Mouse (Mus musculus): ENCODE measurements at regions not wholly inside any gene's neighbourhood (a gene's known extent, or its start where the extent isn't known, plus 50 kb on each side); places are given as distances from the start of the nearest gene placed in this dataset.
"Not testable (repeated sequence)": the region's sequence is repeated elsewhere in the genome, so short reads cannot be mapped to it uniquely, and the experiment has no call there.

DNA sequence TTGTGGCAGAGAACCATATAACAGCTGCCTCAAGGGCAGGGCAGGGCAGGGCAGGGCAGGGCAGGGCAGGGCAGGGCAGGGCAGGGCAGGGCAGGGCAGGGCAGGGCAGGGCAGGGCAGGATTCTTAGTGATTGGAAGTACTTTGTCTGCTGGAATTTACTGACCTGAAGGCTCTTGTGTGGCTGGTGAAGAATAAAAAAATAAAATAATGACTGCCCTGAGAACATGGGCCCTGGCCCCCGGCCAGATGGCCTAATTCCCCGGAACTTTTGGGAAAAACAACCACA lies 169.3 kb downstream of the Qk start:
- DNase-seq, result not testable (repeated sequence)

DNA sequence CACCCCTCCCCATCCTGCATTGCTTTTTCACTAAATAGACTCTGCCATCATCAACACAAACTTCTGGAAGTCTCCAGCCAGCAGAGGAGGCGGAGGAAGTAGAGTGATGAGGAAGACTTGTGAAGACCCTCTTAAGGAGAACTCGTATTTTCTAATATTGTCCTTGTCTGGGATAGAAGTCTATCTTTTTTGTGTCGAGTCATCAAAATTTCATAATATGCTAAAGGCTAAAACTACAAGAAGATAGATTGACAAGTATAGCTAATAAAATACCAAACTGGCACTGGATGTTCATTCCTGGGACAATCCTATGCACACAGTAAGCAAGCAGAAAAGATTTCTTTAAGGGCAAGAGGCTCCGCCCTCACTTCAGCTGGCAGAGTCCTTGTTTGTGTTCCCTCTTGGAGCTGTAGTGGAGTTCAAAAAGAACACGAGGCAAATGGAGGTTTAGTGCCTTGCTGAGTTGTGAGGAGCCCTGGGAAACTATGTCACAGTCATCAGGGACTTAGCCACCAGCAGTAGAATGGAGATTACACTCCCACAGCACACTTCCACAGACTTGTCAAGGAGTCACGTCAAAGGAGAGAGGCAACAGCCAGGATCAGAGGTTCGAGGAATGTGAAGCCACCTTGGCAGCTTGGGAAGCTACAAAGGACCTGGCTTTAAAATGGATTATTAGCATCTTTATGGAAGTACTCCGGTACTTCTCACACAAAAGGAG lies 169.8 kb downstream of the Qk start:
- no peak for DNase-seq

DNA sequence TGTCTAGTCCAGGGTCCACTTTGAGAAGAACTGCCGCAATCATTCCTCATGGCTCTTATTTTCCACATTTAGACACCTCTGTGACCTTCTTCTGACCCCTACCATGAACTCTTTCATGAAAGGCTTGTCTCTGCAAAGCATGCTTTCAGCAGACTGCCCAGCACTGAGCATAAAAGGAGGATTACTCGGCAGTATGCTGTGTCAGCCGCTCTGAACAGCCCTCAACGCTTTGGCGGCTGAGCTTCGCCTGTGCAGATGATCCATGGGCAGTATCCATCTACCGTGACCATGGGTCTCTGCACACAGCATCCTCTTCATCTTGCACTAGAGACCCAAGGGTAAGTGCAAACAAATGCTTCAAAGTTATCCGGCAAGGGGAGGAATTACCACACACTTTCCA lies 172.5 kb downstream of the Qk start:
- no peak for DNase-seq

DNA sequence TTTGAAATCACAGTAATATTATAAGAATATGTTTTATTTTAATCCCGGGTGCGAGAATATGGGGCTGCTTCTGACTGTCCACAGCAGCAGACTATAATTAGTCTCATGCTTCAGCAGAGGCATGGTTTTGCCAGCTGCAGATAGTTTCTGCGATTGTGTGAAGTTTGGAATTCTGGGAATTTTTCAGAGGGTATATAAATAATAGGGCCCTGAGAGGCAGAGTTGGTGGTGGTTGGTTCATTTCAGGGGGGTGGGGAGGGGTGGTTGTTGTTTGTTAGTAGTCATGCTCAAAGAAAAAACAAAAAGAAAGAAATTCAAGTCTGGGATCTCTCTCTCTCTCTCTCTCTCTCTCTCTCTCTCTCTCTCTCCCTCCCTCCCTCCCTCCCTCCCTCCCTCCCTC lies 173.1 kb downstream of the Qk start:
- DNase-seq, result no peak

DNA sequence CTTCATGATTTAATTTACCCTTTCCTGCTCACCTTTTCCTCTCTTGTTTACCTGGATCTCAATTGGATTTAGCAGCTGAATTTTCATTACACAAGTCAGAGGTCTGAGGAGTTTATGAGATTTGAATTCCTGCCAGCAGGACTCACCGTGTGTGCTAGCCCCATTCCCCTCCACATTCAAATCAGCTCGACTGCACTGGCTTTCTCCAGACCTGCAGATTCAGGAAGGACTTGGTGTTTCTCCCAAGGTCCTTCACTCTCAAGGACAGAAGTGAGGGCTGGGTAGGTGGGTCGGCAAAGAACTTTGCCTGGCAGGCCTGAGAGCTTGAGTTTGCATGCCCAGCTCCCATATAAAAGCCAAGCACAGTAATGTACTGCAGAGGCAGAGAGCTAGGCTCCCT lies 180.8 kb downstream of the Qk start:
- peak; percentile 26 for DNase-seq

DNA sequence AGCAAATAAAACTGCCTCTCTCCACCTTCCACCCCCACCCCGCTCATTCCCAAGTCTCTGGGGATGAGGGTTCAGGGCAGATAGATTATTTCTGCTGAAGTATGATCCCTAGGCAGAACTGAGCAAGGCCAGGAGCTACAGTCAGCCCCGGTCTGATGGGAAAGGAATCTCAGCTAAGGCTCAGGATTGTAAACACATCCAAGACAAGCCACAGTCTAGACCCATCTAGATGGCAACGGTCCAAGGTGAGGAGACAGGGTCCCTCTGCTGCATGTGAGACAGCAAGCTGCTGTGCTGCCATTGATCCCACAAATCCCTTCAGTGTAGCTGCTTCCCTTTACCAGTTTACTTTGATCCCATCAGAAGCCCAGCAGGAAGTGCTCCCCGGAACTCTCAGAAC lies 181.3 kb downstream of the Qk start:
- peak; percentile 18 for DNase-seq

DNA sequence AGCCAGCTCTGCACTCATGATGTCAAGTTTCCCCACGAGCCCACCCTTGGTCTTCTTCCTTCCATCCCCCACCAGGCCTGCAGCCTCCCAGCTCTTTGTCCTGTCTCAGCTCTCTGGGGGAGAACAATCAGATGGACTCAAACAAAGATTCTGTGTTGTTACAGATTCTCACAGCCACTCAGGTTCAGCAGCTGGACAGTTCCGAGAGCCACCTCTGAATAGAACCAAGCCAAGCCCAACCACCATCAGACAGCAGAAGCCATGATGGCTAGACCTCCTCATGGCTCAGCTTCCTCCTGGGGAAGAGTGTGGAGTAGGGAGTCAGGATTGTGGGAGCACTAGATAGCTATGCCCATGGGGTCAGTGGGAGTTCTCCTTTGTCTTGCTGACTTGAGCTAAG lies 184.5 kb downstream of the Qk start:
- peak; percentile 72 for DNase-seq

DNA sequence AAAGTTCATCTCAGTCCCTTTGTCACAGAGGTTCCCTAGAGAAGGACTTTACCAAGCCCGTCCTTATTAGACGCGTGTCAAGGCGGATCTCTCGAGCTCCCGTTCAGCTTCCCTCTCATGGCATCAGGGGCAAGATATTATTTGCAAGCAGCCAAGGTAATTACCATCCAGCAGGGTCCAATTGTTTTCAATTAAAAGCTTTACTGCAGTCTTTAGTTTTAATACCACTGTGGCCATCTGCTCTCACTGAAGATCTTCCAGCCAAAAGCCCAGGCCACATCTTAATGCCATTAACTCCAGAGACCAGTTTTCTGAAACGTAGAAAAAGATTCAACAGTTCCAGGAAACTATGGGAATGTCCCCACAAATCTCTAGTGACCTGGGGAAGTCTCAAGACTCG lies 191.1 kb downstream of the Qk start:
- DNase-seq, result no peak

DNA sequence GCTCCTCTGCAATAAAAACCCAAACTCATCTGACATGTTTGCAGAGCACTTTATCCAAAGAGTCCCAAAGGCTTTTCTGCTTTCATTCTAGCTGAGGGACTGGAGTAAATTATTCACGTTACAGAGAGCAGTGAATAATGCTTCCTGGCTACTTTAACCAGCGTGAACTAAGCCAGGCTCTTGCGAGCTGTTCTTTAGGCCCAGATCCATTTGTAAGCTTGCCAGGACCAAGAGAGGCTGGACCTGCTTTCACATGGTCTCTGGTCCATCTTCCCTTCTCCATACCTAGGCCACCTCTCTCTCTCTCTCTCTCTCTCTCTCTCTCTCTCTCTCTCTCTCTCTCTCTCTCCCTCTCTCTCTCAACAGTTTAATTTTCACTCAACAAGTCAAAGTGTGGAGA lies 197.2 kb downstream of the Qk start:
- no peak for DNase-seq

DNA sequence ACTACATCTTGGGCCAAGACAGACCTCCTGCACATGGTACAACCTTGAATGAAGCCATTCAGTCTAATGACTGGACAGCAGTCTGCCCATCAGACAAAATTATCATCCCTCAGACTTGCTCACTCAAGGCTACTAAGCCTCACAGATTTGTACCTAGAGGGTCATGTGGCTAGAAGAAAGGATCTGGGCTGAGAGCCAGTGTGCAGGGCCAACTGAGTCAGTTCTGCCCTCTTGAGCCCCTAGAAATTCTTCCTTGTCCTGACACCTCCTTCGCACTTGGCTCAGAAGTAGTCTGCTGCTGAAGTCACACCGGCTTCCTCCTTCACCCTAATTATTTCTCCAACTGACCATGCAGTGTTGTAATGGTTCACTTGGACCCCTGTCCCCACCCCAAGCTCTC lies 207.5 kb downstream of the Qk start:
- DNase-seq, result no peak

DNA sequence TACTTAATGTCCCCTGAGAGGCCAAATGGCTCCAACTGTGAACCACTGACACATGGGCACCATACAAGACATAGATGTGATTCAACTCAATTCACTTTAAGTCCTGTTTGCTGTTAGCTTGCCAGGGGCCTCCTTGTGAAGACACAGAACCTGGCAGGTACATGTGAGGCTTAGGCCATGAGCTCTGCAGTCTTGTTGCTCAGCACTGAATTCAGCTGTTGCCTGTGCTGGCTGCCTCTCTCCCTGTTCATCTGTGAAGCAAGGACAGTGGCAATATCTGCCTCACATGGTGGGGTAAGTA lies 209.3 kb downstream of the Qk start:
- no peak for DNase-seq

DNA sequence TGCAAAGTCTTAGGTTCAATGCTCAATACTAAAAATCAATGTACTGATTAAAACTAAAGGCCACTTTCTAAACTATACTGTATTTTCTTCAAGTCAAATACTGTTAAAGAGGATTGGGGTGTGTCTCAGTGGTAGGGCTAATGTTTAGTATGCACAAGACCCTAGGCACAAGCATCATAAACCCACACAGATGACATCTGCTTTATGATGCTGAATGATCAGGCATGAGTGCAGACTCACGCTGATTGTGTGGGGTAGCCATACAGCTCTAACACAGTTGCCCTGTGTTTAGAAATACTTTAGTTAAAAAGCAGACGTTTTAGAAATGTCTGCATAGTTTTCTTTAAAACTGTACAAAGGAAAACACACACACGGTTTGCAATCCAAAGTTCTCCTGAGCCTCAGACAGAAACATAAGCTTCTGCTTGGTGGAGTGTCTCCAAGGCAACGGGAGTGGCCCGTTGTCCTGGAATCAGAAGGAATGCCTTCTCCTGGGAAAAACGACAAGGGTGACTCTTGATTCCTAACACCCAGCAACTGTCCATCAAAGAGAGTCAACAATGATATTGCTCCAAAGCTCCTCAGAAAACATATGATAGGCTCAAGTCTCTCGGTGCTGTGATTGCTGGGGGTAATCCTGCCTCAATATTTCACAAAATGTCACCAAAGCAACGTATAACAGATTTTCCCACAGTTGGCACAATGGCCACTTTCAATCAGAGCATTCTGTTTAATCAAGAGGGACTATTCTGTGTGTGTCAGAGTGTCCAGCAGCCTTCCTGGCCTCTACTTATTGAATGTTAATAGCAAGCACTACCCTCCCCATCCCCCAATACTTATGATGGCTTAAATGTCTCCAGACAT lies 209.9 kb downstream of the Qk start:
- DNase-seq, result no peak

DNA sequence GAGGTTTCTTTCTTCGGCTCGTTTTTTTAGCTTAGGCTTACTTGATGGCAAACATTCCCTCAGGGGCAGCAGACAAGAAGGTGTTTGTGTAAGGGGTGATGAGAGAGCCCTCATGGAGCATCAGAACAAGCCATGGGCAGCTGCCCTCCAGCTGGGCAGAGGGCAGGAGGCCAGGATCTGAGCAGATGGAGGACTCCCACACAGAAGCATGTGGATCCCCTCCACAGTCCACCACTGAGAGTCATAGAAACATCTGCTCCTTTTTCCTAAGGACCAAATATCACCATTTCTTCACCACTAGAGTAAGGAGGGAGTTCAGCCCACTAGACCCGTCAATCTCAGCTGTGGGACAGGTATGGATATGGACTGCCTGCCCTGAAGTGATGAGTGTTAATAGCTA lies 214.4 kb downstream of the Qk start:
- peak; percentile 23 for DNase-seq

DNA sequence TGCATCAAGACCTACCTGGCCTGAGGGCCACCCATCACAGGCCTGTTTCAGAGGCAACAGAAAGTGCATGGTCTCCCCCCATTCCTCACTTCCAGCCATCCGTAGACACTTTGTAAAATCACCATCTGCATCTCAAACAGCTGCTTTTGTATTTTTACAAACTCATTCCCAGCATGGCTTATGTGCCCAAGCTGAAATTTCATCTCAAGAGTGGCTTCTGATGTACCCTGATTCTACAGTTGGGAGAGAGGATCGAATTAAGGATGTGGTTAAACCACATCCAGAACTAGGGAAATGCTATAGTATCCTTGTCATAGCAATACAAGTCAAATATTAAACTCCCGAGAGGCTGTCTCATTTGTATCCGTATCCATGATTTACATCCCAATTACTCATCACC lies 221.5 kb downstream of the Qk start:
- DNase-seq, result no peak

DNA sequence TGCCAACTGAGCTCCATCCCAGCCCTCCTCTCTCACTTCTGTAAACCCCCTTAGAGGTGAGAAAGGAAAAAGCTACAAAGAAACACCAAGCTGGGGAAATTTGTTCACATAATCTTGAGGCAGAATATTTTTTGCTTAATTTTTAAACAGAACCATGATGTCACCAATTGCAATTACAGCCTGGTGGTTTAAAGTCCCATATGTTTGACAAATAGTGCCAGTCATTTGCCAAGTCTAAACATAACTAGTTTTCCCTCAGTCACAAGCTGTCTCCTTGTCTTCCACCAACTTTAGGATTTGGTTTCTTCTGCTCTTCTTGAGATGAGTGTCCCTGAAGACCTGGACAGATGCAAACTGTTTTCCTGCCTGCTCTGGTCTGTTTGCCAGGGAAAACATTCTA lies 222.0 kb downstream of the Qk start:
- DNase-seq, result no peak

DNA sequence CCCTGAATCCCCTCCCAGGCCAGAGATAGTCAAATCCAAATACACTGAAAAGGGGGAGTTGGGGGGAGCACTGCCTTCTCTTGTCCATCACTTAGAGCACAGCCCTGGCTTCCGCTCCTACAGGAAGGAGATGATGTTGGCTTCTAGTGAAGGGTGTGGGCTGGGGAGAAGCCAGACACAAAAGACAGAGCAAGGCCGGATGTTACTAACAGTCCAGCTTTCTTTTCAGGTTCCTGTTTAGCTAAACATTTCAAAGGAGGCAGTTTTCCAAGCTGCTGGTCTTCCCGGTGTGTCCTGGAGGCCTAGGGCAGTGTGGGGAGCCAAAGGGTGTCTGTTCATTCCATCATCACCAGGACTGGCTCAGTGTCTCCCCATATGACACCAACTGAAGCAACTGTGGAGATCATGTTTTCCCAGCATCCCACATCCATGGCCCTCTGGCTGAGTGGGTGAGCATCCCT lies 223.8 kb downstream of the Qk start:
- DNase-seq, result peak; percentile 55

DNA sequence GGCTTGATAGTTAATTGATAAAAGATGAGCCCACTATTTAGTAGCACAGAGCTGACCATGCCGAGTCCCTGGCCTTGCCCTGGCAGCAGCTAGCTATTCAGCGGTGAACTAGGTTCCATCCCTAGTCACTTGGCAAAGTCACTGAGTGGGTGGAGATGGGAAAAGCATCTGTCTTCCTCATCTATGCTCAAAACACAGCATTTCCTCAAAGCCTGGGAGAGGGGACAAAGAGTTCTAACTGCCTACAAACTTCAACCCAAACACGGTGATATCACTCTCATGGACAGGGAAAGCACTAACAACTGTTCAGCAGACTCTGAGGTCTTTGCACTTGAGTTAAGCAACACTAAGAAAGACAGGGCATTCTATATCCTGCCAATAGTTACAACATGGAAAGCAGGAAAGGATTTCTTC lies 225.5 kb downstream of the Qk start:
- peak; percentile 62 for DNase-seq

DNA sequence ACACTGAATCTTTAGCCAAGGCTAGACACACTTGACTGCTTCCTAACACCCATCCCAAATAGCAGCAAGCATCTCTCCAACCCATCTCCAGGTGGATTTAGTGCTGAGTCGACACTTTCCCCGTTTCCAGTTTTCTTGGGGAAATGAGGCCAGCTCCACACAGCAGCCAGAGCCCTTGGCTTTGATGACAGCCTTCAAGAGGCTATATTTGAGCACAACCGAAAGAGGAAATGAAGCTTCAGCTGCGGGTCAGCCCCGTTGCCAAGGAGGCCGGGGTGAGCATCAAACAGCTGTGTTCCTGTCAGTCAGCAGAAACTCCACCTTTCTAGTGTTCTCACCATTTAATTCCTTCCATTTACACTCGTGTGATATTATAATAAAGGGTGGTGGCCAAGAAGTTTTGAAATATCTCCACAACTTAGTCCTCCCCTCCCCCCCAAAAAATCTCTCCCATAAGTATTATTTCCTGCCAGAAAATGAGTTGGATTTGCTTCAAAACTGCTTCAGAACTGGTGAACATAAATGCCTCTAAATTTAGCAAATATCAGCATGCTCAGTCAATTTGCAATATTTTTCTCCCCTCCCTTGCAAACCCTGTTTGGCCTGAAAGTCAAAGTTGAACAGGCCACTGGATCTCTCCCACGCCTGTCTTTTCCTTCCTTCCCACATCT lies 226.1 kb downstream of the Qk start:
- peak; percentile 65 for DNase-seq

DNA sequence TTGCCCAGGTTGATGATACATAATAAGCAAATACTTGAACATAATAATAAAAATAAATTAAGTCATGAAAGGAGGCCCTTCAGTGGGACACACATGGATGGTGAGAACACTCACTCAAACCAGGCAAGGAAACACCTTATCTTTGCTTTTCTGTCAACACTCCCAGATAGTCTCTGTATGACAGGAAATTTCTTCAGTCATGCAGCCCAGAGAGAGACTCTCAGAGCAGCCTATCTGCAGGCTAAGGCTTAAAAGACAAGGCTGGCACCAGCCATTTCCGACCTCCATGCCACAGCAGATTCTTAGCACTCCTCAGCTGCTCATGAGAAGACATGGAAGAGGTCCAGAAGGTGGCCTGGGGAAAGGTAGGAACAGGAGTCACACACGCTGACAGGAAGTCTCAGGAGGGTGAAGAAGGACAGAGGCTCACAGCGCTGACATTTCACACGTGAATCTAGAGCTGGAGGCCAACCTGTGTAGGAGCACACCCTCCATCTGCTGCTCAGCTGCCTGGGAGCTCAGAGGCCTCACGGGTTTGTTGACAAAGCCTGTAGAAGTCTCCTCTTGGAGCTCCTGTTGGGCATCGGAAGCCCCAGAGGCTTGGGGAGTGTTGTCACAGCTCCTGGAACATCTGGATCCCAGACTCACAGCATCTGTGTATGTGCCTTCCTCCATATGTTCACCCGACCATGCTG lies 232.3 kb downstream of the Qk start:
- DNase-seq, result no peak

DNA sequence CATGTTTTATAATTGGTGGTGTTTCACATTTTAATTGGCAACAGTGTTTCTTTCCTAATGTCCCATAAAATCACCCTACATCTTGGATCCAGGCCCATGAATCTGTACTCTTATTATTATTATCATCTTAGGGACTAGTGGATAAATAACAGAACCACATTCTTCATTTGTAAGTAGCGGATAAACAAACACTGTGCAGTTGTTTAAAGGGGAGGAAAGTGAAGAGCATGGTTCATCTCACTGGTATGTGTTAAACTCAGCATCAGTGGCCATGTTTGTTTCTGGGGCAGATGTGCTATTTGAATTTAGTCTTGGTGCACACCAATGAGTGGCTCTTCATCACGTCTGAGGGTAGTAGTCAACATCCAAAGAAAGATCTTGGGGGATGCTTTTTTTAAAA lies 233.1 kb downstream of the Qk start:
- DNase-seq, result no peak

DNA sequence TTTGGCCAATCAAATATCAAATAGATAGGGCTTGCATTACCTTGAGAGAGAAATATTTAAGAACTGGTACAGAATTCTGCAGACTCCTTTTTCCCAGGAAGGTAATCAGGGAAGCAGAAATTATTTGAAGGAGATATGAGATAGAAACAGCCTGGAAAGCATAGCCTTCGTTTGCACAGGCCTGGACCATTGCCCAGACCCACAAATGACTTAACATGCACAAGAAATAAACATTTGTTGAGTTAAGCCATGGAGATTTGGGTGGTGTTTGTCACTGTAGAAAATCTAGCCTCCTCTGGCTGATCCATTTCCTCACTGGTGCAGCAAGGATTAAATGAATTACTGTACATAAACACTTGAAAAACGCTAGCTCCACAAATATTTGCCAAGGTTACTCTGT lies 233.5 kb downstream of the Qk start:
- peak; percentile 72 for DNase-seq

DNA sequence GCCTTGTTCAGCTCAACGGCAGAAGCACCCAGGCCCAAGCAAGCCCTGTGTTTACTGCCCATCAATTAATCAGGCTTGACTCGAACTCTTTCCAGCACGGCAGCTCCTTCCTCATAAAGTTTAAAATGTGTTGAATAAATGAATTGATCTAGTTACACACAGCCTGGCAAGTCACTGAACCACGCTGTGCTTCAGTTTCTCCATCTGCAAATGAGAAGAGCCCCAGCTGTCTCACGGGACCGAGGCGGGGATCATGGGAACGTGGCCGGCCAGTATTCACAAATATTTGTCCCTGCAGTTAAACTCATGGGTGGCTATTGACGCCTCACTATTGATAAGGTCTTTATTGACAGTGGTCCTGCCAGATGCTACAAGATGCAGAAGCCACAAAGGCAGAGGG lies 237.9 kb downstream of the Qk start:
- DNase-seq, result no peak

DNA sequence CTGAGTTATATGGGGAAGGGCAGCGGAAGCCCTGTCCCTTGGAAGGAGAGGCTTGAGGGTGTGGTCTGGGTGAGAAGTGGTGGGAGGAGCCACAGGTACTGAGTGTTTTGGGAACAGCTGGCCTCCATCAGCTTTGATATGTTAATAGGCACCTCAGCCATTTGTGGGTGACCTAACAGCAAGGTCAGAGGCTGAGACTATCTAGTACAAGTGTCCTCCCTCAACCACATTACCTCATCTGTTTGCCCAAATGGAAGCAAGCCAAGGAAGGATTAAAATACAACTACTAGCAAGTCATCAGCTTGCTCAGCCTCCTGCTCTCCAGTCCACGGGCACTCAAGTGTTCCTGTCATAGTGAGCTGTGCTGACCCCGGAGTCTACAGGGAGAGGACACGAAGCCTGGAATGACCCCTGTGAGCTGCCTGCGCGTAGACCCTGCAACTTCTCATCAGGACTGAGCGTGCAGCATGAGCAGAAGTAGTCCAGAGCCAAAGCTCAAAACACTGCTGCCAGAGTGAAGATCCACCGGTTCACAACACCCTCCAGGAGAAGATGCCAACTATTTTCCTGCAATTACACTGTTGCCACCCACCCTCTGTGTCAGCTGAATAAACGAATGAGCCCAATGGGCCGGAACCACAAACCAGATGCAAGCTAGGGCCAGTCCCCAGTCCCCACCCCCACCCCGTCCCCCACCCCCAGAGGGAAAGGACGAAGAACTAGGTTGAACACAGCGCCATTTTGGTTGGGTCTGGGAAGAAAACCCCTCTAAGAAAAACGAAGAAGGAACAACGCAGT lies 239.6 kb downstream of the Qk start:
- peak; percentile 39 for DNase-seq

Data from kidney, postnatal 10 days (tissue).